Mouse (Mus musculus) kidney, adult 8-10 months (tissue): ENCODE data around the gene Erp27.
A peak's percentile ranks its signal among the peaks of the same experiment; 100 is the strongest.

ENCODE experiments used
- DNase-seq, 2 experiments: peaks; one replicate each; pipeline ENCODE4 v3.0.0; 2022

Gene Erp27

DNA sequence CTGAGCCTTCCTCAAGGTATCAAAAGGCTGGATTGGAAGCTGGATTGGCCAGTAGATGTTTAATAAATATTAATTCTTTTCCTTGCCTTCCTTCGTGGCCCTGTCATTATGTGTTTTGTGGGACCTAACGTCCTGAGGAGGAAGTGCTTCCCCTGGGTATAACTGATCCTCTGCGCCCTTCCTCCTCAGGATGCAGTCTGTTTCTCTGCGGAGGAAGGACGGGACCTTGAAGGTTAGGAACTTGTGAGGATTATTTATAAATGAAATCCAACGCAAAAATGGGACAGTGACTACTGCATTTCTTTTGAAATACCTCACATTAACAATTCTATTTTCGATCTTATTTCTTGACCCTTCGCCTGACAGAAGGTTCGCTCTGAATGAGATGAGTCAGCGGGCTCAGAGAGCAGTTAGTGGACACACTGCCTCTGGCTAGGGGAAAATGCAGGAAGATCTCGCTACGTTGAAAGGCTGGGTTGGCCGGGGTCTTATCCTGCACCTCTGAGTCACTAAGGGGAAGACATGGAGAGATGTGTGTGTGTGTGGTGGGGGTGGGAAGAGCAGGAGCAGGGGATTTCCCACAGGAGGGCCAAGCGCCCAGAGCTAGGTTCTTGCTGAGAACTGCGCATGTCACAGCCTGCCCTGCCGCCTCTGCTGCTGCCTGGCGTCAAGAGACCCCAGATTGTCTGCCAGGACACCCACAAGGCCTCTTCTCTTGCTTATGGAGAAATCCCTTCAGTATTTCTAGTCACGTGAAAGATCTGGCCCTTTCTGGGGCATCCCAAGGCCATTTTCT is 16.5 kb upstream of the Erp27 start:
- no peak for DNase-seq

DNA sequence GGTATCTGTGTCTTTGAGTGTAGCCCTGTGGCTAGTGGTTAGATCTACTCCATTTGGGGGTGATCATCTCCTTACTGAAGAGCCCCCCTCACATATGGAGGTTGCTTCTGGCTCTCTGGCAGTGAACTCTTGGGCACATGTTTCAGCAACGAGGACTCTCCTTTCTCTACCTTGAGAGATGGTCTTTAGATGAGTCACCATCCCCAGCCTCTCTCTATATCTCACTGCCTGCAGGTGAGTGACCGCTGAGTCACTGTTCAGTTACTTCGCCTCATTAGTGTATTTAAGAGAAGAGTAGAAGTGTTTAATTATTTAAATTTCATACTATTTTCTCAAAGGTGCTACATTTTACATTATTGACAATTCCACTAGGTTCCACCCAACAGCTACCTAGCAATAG is 15.1 kb upstream of the Erp27 start:
- no peak for DNase-seq

DNA sequence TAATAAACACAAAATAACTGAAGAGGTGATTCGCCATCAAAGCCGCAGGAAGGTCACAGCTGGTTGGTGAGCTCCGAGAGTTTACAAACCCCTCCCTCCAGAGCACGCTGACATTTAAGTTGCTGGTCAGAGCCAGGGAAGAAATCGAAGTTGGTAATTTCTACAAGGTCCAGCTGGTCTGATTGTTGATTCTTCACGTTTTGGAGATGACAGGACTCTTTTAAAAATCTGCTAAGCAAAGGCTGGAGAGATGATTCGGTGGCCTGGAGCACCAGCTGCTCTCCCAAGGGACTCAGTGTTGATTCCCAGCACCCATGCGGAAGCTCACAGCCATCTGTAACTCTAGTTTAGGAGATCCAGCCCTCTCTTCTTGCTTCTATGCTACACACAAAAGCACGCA is 14.4 kb upstream of the Erp27 start:
- DNase-seq = no peak

- no peak for DNase-seq
Observed at GRCm38 (mm10) chr6:136935233-136935632, 13.3 kb upstream of the Erp27 start.

DNA sequence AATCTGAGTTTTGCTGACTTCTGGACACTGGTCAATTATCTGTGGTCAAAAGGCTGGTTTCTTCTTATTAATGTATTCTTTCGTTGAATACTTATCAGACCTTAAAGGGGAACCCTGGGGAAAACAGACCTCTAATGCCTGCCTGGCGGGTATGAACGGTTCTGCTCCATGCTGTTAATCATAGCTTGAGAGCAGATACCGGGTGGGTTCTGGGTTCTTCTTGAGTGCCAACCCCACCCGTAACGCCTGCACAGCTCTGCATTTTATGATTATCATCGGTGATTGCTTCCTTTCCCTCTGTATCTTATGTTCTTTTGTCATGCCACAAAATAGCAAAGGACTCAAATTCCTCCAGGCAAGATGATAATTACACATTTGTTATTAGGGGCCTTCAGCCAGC is 12.1 kb upstream of the Erp27 start:
- no peak for DNase-seq

- no peak for DNase-seq
Observed at GRCm38 (mm10) chr6:136931246-136931645, 9.3 kb upstream of the Erp27 start.

GRCm38 (mm10) chr6:136930677-136931076 is 8.7 kb upstream of the Erp27 start:
- peak in 1 of 2 experiments; percentile 48 for DNase-seq

GRCm38 (mm10) chr6:136927626-136928025 is 5.6 kb upstream of the Erp27 start:
- DNase-seq = no peak

DNA sequence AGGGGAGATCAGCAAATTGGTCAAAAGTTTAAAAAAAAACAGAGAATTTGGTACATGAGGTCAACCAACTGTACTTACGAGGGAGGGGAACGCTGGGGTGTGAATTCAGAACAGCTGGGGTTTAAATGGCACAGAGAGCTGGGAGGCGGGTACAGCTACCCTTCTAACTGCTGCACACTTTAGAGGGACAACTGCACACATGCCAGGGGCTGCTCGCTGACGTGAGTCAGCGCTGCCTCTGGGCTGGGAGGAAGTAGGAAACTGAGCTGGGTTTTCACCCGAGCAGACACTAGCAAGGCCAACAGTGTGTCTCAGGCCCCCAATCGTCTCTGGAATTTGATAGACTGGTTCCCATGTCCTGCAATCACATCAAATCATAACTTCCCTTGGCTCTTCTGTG is 3.1 kb upstream of the Erp27 start:
- DNase-seq = no peak

- DNase-seq = no peak
Observed at GRCm38 (mm10) chr6:136923532-136923931, 1.6 kb upstream of the Erp27 start, which contains the start of gene Pde6h. Pde6h (plus strand) TSS chr6:136923832.

- DNase-seq = no peak
Observed at GRCm38 (mm10) chr6:136922871-136923270, 891 bp upstream of the Erp27 start.

GRCm38 (mm10) chr6:136921601-136922000 is 379 bp downstream of the Erp27 start:
- DNase-seq = no peak

- peak; percentile 62 to 82 for DNase-seq
Observed at GRCm38 (mm10) chr6:136920320-136921257, 1.4 kb downstream of the Erp27 start.

GRCm38 (mm10) chr6:136917885-136918284 is 4.1 kb downstream of the Erp27 start:
- DNase-seq = no peak

GRCm38 (mm10) chr6:136915721-136916395 is 6.1 kb downstream of the Erp27 start:
- peak in 1 of 2 experiments; percentile 47 for DNase-seq

DNA sequence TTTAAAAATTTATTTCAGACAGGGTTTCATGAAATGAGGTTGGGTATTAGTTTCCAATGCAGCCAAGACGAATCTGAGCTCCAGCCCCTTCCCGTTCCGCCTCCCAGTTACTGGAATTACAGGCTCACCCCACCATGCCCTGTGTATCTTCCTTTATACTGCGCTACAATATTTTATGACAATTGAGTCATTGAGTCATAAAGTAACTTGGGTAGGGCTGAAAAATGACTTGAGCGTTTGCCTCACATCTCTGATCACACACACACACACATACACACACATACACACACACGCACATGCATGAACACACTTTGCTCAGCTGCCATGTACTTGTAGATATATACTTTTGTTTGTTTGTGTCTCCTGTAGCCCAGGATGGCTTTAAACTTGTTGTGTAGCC is 7.7 kb downstream of the Erp27 start:
- no peak for DNase-seq

GRCm38 (mm10) chr6:136913384-136914126 is 8.4 kb downstream of the Erp27 start:
- DNase-seq = peak in 1 of 2 experiments; percentile 34

GRCm38 (mm10) chr6:136912751-136913265 is 9.2 kb downstream of the Erp27 start:
- DNase-seq = no peak

- DNase-seq = no peak
Observed at GRCm38 (mm10) chr6:136910247-136910890, 11.6 kb downstream of the Erp27 start.

DNA sequence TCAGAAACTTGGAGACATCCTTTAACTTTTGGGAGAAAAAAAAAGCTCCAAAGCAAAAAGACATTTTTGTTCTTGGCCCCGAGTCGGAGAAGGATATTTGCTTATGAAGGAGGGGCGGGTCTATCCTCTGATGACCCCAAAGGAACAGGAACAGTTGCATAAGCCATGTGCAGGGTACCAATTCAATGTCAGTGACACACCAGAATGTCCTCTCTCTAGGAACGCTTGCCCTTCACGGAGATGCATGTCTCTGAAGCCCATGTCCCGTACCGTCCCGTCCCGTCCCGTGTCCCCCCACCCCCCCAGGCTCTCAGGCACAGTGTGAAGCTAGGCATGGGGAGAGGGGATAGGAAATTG is 15.1 kb downstream of the Erp27 start:
- DNase-seq = no peak

DNA sequence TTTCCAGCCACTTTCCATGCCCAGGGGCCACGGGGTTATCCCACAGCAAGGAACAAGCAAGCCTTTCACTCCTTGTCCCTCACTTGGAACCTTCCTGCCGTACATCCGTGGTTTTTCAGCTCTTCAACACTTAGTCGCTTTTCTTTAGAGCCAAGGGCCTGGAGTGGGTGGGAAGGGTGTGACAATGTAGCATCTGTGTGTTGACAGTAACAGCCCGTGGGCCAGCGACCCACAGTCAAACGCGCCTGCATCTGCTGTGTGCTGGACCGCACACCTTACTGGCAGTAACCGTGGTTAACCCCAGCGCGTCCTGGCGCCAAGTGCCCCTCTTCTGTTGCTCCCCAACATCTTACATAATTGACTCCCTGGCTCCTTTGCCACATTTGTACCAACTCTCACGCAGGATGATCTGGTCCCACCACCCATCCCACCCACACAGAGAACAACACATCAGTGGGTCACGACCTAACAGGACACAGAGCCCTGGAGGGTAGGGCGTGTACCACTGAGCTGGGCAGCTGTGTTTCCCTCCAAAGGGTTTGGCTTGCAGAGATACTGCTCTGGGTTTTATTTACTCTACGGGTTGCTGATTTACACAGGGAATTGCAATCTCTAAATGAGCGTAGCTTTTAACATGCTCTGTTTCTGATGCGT is 15.6 kb downstream of the Erp27 start:
- no peak for DNase-seq
